Mouse (Mus musculus): ENCODE data around the gene Selenow. TPM values are rescaled to one million over a fixed set of nuclear protein-coding genes. Genes with fewer than 3 reads are reported as not detected.
A peak's percentile ranks its signal among the peaks of the same experiment; 100 is the strongest.

Gene Selenow
- polyA plus RNA-seq, 1 experiment from 2014 or later: 981 TPM

DNA sequence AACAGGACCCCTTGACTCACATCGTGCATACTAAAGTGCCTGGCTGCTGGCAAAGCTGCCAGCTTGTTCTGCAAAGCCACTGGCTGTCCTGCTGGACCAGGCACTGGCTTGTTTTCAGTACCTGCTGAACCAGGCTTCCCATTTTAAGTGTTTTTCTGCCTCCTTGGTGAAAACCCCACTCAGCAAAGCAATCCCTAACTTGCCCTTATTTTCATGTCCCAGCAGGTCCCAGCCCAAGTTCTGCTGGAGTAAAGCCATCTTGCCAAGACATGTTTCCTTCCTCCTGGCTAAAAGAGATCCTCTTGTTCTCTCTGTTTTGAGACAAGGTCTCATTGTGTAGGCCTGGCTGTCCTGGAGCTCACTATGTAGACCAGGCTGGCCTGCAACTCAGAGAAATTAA, 22.1 kb upstream of the Selenow start:
- Histone ChIP-seq H3K4me3 (ENCODE audit: low read depth, low read length) (no peak overlapping the region), H3K9ac (replicated peaks; ENCODE audit: low read length) (no peak overlapping the region), H3K4me2 (ENCODE audit: low read depth, low read length) (no peak overlapping the region), H3K36me3 (replicated peaks; ENCODE audit: control insufficient read depth, insufficient read depth, low read depth, low read length) (peaks cover 14% of the 10 kb centered on the region), H3K27ac (replicated peaks; ENCODE audit: low read depth, low read length) (no peak overlapping the region), H3K9me3 (replicated peaks; ENCODE audit: control insufficient read depth, low read length) (no peaks in the 10 kb centered on the region), H3K4me1 (ENCODE audit: control insufficient read depth, insufficient read depth, low read length) (peaks cover 3% of the 10 kb centered on the region; the same call in 1 of the 2 replicates), H3K27me3 (ENCODE audit: control insufficient read depth, insufficient read depth, low read length) (no peaks in the 10 kb centered on the region)
- WGBS: 90% methylated on average over 1 of the region's 1 CpGs
- DNase-seq (ENCODE audit: low spot score) (no peak), ATAC-seq (replicated peaks; ENCODE audit: insufficient number of reproducible peaks, low FRiP score, low TSS enrichment, low read depth) (no peak)

DNA sequence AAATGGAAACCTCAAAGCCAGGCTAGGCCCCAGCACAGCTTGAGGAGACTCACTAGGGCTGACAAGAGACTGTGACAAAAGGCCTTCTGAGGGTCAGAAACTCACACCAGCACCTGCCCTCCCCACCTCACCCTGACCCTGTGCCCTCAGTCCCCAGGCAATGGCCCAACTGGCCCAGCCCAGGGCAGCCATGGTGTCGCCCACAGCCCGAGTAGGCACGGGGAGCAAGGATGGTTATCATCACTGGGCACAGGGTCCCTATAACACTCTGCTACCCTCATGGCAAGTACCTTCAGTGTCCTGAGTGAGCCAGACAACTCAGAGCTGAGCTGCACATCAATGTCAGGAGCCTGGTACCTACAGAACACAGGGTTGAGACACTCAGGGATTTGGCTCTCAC, 16.4 kb upstream of the Selenow start:
- no peak overlapping the region for H3K4me2 ChIP-seq (ENCODE audit: low read depth, low read length)
- peaks cover 28% of the 10 kb centered on the region for H3K36me3 ChIP-seq (replicated peaks; ENCODE audit: control insufficient read depth, insufficient read depth, low read depth, low read length)
- WGBS: 92% methylated on average over 3 of the region's 3 CpGs
- H3K9me3 ChIP-seq (replicated peaks; ENCODE audit: control insufficient read depth, low read length): no peaks in the 10 kb centered on the region
- ATAC-seq (replicated peaks; ENCODE audit: insufficient number of reproducible peaks, low FRiP score, low TSS enrichment, low read depth) (no peak), DNase-seq (ENCODE audit: low spot score) (no peak)
- H3K4me1 ChIP-seq (ENCODE audit: control insufficient read depth, insufficient read depth, low read length): no peaks in the 10 kb centered on the region
- no peaks in the 10 kb centered on the region for H3K27me3 ChIP-seq (ENCODE audit: control insufficient read depth, insufficient read depth, low read length)
- H3K27ac ChIP-seq (replicated peaks; ENCODE audit: low read depth, low read length): no peak overlapping the region
- H3K9ac ChIP-seq (replicated peaks; ENCODE audit: low read length): no peak overlapping the region
- H3K4me3 ChIP-seq (ENCODE audit: low read depth, low read length): no peak overlapping the region

DNA sequence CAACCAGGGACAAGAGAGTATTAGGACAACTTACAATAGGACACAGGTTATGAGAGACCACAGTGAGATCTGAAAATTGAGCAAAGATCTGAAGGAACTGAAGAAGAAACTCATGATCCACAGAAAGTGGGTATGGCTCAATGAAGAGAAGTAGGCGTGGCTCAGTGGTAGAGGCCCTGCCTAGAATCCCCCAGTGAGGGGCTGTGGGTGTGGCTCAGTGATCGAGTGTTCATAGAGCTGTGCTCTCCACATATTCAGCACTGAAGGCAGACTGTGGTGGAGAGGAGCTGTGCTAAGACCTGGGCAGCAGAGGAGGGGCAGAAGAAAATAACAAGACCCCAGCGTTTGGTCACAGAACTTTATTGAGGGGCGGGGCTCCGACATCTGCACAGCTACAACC, 15.3 kb upstream of the Selenow start:
- H3K9me3 ChIP-seq (replicated peaks; ENCODE audit: control insufficient read depth, low read length): no peaks in the 10 kb centered on the region
- no peak overlapping the region for H3K27ac ChIP-seq (replicated peaks; ENCODE audit: low read depth, low read length)
- H3K27me3 ChIP-seq (ENCODE audit: control insufficient read depth, insufficient read depth, low read length): no peaks in the 10 kb centered on the region
- H3K4me2 ChIP-seq (ENCODE audit: low read depth, low read length): no peak overlapping the region
- H3K36me3 ChIP-seq (replicated peaks; ENCODE audit: control insufficient read depth, insufficient read depth, low read depth, low read length): peaks cover 28% of the 10 kb centered on the region
- no peak overlapping the region for H3K9ac ChIP-seq (replicated peaks; ENCODE audit: low read length)
- ATAC-seq (replicated peaks; ENCODE audit: insufficient number of reproducible peaks, low FRiP score, low TSS enrichment, low read depth): no peak
- no peak overlapping the region for H3K4me3 ChIP-seq (ENCODE audit: low read depth, low read length)
- DNase-seq (ENCODE audit: low spot score): no peak
- H3K4me1 ChIP-seq (ENCODE audit: control insufficient read depth, insufficient read depth, low read length): no peaks in the 10 kb centered on the region
- WGBS: 89% methylated on average over 5 of the region's 5 CpGs

DNA sequence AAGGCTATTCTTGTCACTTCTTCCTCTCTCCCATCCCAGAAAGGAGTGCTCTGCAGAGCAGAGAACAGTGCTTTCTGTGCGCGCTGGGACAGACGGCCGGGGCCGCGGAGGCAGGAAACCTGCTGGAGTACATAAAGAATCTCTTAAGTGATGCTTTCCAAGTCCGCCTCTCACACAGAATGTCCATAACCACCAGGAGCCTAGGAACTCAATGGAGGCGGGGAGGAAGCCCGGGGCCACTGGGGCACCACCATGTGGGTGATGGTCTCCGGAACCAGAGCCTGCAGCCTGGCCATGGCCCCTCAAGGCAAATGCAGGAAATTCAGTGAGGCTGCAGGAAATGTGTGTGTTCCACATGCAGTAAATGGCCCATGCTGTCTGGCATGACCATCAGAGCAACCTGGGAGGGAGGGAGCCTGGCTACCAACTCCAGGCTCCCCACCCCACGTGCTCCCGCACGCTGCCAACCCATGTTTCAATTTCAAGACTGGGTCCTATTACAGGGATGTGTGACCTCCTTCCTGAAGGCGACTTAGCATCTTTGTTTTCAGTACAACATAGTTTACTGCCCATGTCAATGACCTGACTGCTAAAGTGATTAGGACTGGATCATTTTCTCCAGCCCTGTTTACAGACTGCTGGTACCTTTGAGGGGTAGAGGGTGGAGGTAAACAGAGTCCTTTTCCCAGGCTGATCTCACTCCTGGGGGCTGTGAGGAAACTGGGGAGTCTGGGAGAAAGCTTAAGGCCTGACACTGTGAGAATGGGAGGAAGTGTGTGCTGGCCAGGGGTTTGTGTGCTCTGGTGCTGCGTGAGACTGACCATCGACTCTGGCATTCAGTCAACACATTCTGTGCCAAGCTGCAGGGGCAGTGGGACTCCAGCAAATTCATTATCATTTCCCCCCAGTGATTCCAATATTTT, 11.5 kb upstream of the Selenow start:
- no peak for DNase-seq (ENCODE audit: low spot score)
- peaks cover 12% of the 10 kb centered on the region for H3K36me3 ChIP-seq (replicated peaks; ENCODE audit: control insufficient read depth, insufficient read depth, low read depth, low read length)
- no peak overlapping the region for H3K9ac ChIP-seq (replicated peaks; ENCODE audit: low read length)
- no peak for ATAC-seq (replicated peaks; ENCODE audit: insufficient number of reproducible peaks, low FRiP score, low TSS enrichment, low read depth)
- H3K4me2 ChIP-seq (ENCODE audit: low read depth, low read length): no peak overlapping the region
- H3K4me1 ChIP-seq (ENCODE audit: control insufficient read depth, insufficient read depth, low read length): no peaks in the 10 kb centered on the region
- no peak overlapping the region for H3K27ac ChIP-seq (replicated peaks; ENCODE audit: low read depth, low read length)
- 56% methylated on average over 16 of the region's 16 CpGs for WGBS
- H3K27me3 ChIP-seq (ENCODE audit: control insufficient read depth, insufficient read depth, low read length): no peaks in the 10 kb centered on the region
- H3K9me3 ChIP-seq (replicated peaks; ENCODE audit: control insufficient read depth, low read length): no peaks in the 10 kb centered on the region
- H3K4me3 ChIP-seq (ENCODE audit: low read depth, low read length): no peak overlapping the region

DNA sequence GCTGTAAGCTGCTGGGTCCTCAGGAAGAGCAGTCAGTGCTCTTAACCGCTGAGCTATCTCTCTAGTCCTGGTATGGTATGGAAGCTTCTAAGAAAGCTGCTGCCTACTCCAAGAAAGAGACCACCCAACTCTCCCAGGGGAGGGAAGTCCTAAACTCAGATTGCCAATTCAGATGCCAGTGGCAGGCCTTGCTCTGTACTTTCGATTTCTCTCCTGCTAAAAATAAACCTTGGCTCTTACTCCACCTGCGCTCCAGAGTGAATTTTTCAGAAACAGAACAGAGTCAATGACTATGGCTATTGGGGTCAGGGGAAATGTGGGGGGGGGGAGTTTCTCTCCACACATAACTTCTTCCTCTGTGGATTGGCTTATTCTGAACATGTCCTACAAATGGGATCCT, 9.4 kb upstream of the Selenow start:
- no peak overlapping the region for H3K4me3 ChIP-seq (ENCODE audit: low read depth, low read length)
- no peaks in the 10 kb centered on the region for H3K36me3 ChIP-seq (replicated peaks; ENCODE audit: control insufficient read depth, insufficient read depth, low read depth, low read length)
- H3K4me1 ChIP-seq (ENCODE audit: control insufficient read depth, insufficient read depth, low read length): no peaks in the 10 kb centered on the region
- WGBS: 78% methylated on average over 3 of the region's 3 CpGs
- no peak for ATAC-seq (replicated peaks; ENCODE audit: insufficient number of reproducible peaks, low FRiP score, low TSS enrichment, low read depth)
- H3K4me2 ChIP-seq (ENCODE audit: low read depth, low read length): no peak overlapping the region
- DNase-seq (ENCODE audit: low spot score): no peak
- no peak overlapping the region for H3K27ac ChIP-seq (replicated peaks; ENCODE audit: low read depth, low read length)
- no peak overlapping the region for H3K9ac ChIP-seq (replicated peaks; ENCODE audit: low read length)
- H3K27me3 ChIP-seq (ENCODE audit: control insufficient read depth, insufficient read depth, low read length): no peaks in the 10 kb centered on the region
- no peaks in the 10 kb centered on the region for H3K9me3 ChIP-seq (replicated peaks; ENCODE audit: control insufficient read depth, low read length)

DNA sequence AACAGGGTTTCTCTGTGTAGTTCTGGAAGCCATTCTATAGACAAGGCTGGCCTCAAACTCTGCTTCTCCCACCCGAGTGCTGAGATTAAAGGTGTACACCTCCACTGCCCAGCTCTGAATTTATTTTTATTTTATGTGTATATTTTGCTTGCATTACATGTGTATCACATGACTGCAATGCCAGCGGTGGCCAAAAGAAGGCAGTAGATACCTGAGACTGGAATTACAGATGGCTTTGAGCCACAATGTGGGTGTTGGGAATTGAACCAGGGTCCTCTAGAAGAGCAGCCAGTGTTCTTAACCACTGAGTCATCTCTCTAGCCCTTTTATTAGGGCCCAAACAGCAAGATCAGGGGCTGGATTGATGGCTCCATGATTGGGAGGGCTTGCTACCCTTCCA, 8.3 kb upstream of the Selenow start:
- H3K36me3 ChIP-seq (replicated peaks; ENCODE audit: control insufficient read depth, insufficient read depth, low read depth, low read length): no peaks in the 10 kb centered on the region
- H3K9ac ChIP-seq (replicated peaks; ENCODE audit: low read length): no peak overlapping the region
- WGBS: 64% methylated on average over 2 of the region's 2 CpGs
- H3K4me2 ChIP-seq (ENCODE audit: low read depth, low read length): no peak overlapping the region
- H3K27me3 ChIP-seq (ENCODE audit: control insufficient read depth, insufficient read depth, low read length): no peaks in the 10 kb centered on the region
- no peak for ATAC-seq (replicated peaks; ENCODE audit: insufficient number of reproducible peaks, low FRiP score, low TSS enrichment, low read depth)
- no peaks in the 10 kb centered on the region for H3K9me3 ChIP-seq (replicated peaks; ENCODE audit: control insufficient read depth, low read length)
- no peak overlapping the region for H3K4me3 ChIP-seq (ENCODE audit: low read depth, low read length)
- no peak overlapping the region for H3K27ac ChIP-seq (replicated peaks; ENCODE audit: low read depth, low read length)
- no peaks in the 10 kb centered on the region for H3K4me1 ChIP-seq (ENCODE audit: control insufficient read depth, insufficient read depth, low read length)
- no peak for DNase-seq (ENCODE audit: low spot score)

DNA sequence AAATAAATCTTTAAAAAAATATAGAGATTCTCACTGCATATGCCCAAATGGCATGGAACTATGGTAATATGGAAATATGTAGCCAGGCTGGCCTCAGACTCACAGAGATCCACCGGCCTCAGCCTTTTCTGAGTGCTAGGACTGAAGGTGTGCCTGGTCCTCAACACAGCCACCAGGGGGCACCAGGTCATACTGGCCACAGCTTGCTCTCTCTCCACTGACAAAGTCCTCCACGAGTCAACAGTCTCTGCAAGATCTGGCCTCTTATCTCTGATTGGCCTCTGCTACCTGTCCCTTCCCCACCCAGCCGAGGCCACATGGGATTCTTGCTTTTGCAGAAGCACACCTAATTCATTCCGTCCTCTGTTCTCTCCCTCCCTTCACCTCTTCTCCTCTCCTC, 7.7 kb upstream of the Selenow start:
- Histone ChIP-seq H3K4me1 (ENCODE audit: control insufficient read depth, insufficient read depth, low read length) (no peaks in the 10 kb centered on the region), H3K9ac (replicated peaks; ENCODE audit: low read length) (no peak overlapping the region), H3K4me3 (ENCODE audit: low read depth, low read length) (no peak overlapping the region), H3K9me3 (replicated peaks; ENCODE audit: control insufficient read depth, low read length) (no peaks in the 10 kb centered on the region), H3K27ac (replicated peaks; ENCODE audit: low read depth, low read length) (no peak overlapping the region), H3K27me3 (ENCODE audit: control insufficient read depth, insufficient read depth, low read length) (no peaks in the 10 kb centered on the region), H3K36me3 (replicated peaks; ENCODE audit: control insufficient read depth, insufficient read depth, low read depth, low read length) (no peaks in the 10 kb centered on the region), H3K4me2 (ENCODE audit: low read depth, low read length) (no peak overlapping the region)
- 39% methylated on average over 4 of the region's 4 CpGs for WGBS
- DNase-seq (ENCODE audit: low spot score) (peak; percentile 56), ATAC-seq (replicated peaks; ENCODE audit: insufficient number of reproducible peaks, low FRiP score, low TSS enrichment, low read depth) (no peak)

DNA sequence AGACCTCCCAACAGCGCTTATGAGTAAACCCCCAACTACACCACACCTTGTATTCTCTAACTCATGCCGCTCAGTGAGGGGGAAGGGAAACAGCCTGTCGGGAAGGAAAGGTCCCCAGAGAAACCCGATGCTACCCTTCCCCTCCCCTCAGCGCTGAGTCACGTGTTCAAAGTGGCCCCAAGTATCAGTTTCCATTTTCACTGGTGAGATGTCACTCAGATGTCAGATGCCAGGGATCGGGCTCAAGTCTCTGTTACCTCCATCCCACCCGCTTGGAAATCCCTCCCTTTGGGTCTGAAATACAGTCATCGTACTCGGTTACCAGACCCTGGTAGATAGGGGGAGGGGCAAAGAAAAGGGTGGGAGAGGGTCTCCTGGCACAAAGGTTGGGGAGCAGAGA, 406 bp downstream of the Selenow start:
- DNase-seq (ENCODE audit: low spot score) (peak; percentile 85), ATAC-seq (replicated peaks; ENCODE audit: insufficient number of reproducible peaks, low FRiP score, low TSS enrichment, low read depth) (peak; percentile 57)
- Histone ChIP-seq H3K4me2 (ENCODE audit: low read depth, low read length) (peak overlapping the region; percentile 69), H3K27me3 (ENCODE audit: control insufficient read depth, insufficient read depth, low read length) (no peaks in the 10 kb centered on the region), H3K27ac (replicated peaks; ENCODE audit: low read depth, low read length) (peak overlapping the region; percentile 68), H3K4me3 (ENCODE audit: low read depth, low read length) (peak overlapping the region; percentile 70), H3K9me3 (replicated peaks; ENCODE audit: control insufficient read depth, low read length) (no peaks in the 10 kb centered on the region), H3K4me1 (ENCODE audit: control insufficient read depth, insufficient read depth, low read length) (no peaks in the 10 kb centered on the region), H3K36me3 (replicated peaks; ENCODE audit: control insufficient read depth, insufficient read depth, low read depth, low read length) (peaks cover 15% of the 10 kb centered on the region), H3K9ac (replicated peaks; ENCODE audit: low read length) (peak overlapping the region; percentile 80)
- WGBS: under 1% methylated on average over 10 of the region's 10 CpGs

Data from embryonic facial prominence, embryonic 11.5 days (tissue).